Mouse (Mus musculus) erythroblast, embryonic 14.5 days (primary cell): Measurements from ENCODE around the gene Trpc6. TPM values are rescaled to one million over a fixed set of nuclear protein-coding genes. Genes with fewer than 3 reads are reported as not detected.

ENCODE experiments used
- H3K27me3 ChIP-seq: 2 replicates; pipeline ENCODE4 v1.6.1; 2012; ENCODE audit warnings: inconsistent platforms; ENCODE audit not compliant: control insufficient read depth
- H3K36me3 ChIP-seq: 2 replicates; pipeline ENCODE4 v1.6.1; 2012; ENCODE audit warnings: mild to moderate bottlenecking, inconsistent platforms; ENCODE audit not compliant: control insufficient read depth
- H3K4me1 ChIP-seq: 2 replicates; pipeline ENCODE4 v1.6.1; 2012; ENCODE audit warnings: inconsistent platforms; ENCODE audit not compliant: control insufficient read depth
- H3K4me3 ChIP-seq: replicated peaks from 2 replicates; pipeline ENCODE3; 2012; ENCODE audit warnings: moderate library complexity, mild to moderate bottlenecking, inconsistent platforms
- H3K9me3 ChIP-seq: 2 replicates; pipeline ENCODE4 v1.6.1; 2012; ENCODE audit warnings: low read length, inconsistent platforms, mixed read lengths; ENCODE audit not compliant: control insufficient read depth
- GATA1 ChIP-seq: IDR thresholded peaks from 2 replicates; pipeline ENCODE4 v1.6.1; 2012; ENCODE audit warnings: low read length, inconsistent platforms, mixed read lengths
- TAL1 ChIP-seq: IDR thresholded peaks from 3 replicates; pipeline ENCODE4 v1.6.1; 2012; ENCODE audit warnings: low read length, inconsistent platforms, mixed read lengths
- polyA plus RNA-seq: library from polyadenylated mRNA; stranded (reverse); fragments of >175 nt; gene quantifications from 2 replicates; pipeline ENCODE4 v1.2.3, GENCODE M21; 2012

Trpc6 gene
- polyA plus RNA-seq, 1 experiment, result 0.02 TPM

GRCm38 (mm10) chr9:8729056-8729455, 185.1 kb downstream of the Trpc6 start:
- no peaks in the 10 kb centered on the region for H3K36me3 ChIP-seq
- H3K9me3 ChIP-seq, result no peaks in the 10 kb centered on the region
- no peaks in the 10 kb centered on the region for H3K4me1 ChIP-seq
- TF ChIP-seq TAL1 (no peak), GATA1 (no peak)
- no peaks in the 10 kb centered on the region for H3K27me3 ChIP-seq
- H3K4me3 ChIP-seq, result no peak overlapping the region
